Mouse (Mus musculus) intestine, embryonic 15.5 days (tissue): ENCODE measurements around the gene Stra6. TPM values are rescaled to one million over a fixed set of nuclear protein-coding genes. Genes with fewer than 3 reads are reported as not detected.

ENCODE experiments used
- ATAC-seq: fragments of 200-750 bp; cut with Nextera tagmentation; 2 replicates; pipeline ENCODE4 v1.8.0; 2017; ENCODE audit warnings: moderate TSS enrichment, moderate library complexity
- H3K27ac ChIP-seq: fragments of 300-500 bp; sonication (generic); 2 replicates; pipeline ENCODE4 v1.5.1; 2015; ENCODE audit warnings: mild to moderate bottlenecking, inconsistent platforms
- H3K27me3 ChIP-seq: fragments of 300-500 bp; sonication (generic); replicated peaks from 2 replicates; pipeline ENCODE4 v1.6.1; 2015; ENCODE audit warnings: inconsistent platforms
- H3K36me3 ChIP-seq: fragments of 300-500 bp; sonication (generic); 2 replicates; pipeline ENCODE4 v1.6.1; 2015; ENCODE audit warnings: inconsistent platforms
- H3K4me1 ChIP-seq: fragments of 300-500 bp; sonication (generic); replicated peaks from 2 replicates; pipeline ENCODE4 v1.6.1; 2015; ENCODE audit warnings: inconsistent platforms
- H3K4me2 ChIP-seq: fragments of 300-500 bp; sonication (generic); replicated peaks from 2 replicates; pipeline ENCODE4 v1.6.1; 2015; ENCODE audit warnings: mild to moderate bottlenecking, inconsistent platforms
- H3K4me3 ChIP-seq: fragments of 300-500 bp; sonication (generic); replicated peaks from 2 replicates; pipeline ENCODE4 v1.5.1; 2015; ENCODE audit warnings: inconsistent platforms
- H3K9ac ChIP-seq: fragments of 300-500 bp; sonication (generic); 2 replicates; pipeline ENCODE4 v1.6.1; 2015; ENCODE audit warnings: inconsistent platforms
- H3K9me3 ChIP-seq: fragments of 300-500 bp; sonication (generic); 2 replicates; pipeline ENCODE4 v1.6.1; 2016; ENCODE audit warnings: inconsistent platforms
- WGBS: fragments of 180-500 bp; shearing (Covaris S2); methylation state at CpG from one replicate; pipeline ENCODE4 v1.1.7; 2015; 5-methylcytosine and 5-hydroxymethylcytosine counted together
- polyA plus RNA-seq: library from polyadenylated mRNA; unstranded; fragments of >200 nt; fragmentation: Nextera tagmentation; extraction: Ambion mirVana; gene quantifications from 2 replicates; pipeline ENCODE4 v1.2.1, GENCODE M21; 2015

Gene Stra6
- polyA plus RNA-seq, 1 experiment from 2014 or later, result 4.6 TPM

DNA sequence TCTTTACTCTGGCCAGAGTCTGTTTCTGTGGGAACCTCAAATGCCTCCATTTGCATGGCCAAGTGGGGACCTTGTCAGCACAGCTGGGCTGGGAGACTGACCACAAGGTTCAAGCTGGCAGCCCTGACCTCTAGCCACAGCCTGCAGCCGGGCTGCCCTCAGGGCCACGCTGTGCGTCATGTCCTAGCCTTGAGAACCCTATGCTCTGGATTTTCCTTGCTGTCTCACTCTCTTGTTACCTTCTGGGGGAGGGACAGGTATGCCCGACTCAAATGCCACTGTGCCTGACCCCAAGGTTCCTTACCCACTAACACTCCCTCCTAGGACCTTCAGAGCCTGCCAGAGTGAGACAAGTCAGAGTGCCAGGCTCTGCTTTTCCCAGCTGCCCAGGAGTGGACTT is 26.6 kb upstream of the Stra6 start:
- no peak for ATAC-seq
- Histone ChIP-seq H3K27ac (no peak overlapping the region), H3K9ac (no peak overlapping the region), H3K4me3 (no peak overlapping the region), H3K4me2 (no peak overlapping the region), H3K36me3 (no peaks in the 10 kb centered on the region), H3K9me3 (no peaks in the 10 kb centered on the region), H3K27me3 (peaks cover 8% of the 10 kb centered on the region; the same call in 1 of the 2 replicates), H3K4me1 (no peaks in the 10 kb centered on the region)
- WGBS, result 74% methylated on average over 4 of the region's 4 CpGs

GRCm38 (mm10) chr9:58038500-58039168 is 25.0 kb upstream of the Stra6 start:
- 32% methylated on average over 19 of the region's 19 CpGs for WGBS
- H3K4me1 ChIP-seq, result 0 out of 2 replicates have a peak, but pooled peaks cover 4% of the 10 kb centered on the region
- ATAC-seq, result peak; percentile 83
- H3K9ac ChIP-seq, result no peak overlapping the region
- no peak overlapping the region for H3K4me2 ChIP-seq
- no peak overlapping the region for H3K4me3 ChIP-seq
- no peak overlapping the region for H3K27ac ChIP-seq
- no peaks in the 10 kb centered on the region for H3K9me3 ChIP-seq
- no peaks in the 10 kb centered on the region for H3K36me3 ChIP-seq
- peaks cover 8% of the 10 kb centered on the region; the same call in 1 of the 2 replicates for H3K27me3 ChIP-seq

GRCm38 (mm10) chr9:58040977-58041376 is 22.6 kb upstream of the Stra6 start:
- peaks cover 15% of the 10 kb centered on the region for H3K4me1 ChIP-seq
- H3K9me3 ChIP-seq, result no peaks in the 10 kb centered on the region
- ATAC-seq, result no peak
- H3K4me3 ChIP-seq, result no peak overlapping the region
- no peak overlapping the region for H3K27ac ChIP-seq
- H3K36me3 ChIP-seq, result no peaks in the 10 kb centered on the region
- peaks cover 8% of the 10 kb centered on the region; the same call in 1 of the 2 replicates for H3K27me3 ChIP-seq
- H3K9ac ChIP-seq, result no peak overlapping the region
- WGBS, result 52% methylated on average over 4 of the region's 4 CpGs
- no peak overlapping the region for H3K4me2 ChIP-seq

- Histone ChIP-seq H3K4me3 (no peak overlapping the region), H3K9me3 (no peaks in the 10 kb centered on the region), H3K27me3 (peaks cover 8% of the 10 kb centered on the region; the same call in 1 of the 2 replicates), H3K9ac (no peak overlapping the region), H3K4me1 (peaks cover 15% of the 10 kb centered on the region), H3K4me2 (no peak overlapping the region), H3K36me3 (no peaks in the 10 kb centered on the region), H3K27ac (no peak overlapping the region)
- 29% methylated on average over 10 of the region's 10 CpGs for WGBS
- no peak for ATAC-seq
These were observed 21.2 kb upstream of the Stra6 start for GRCm38 (mm10) chr9:58042391-58042790.

- peaks cover 15% of the 10 kb centered on the region for H3K4me1 ChIP-seq
- ATAC-seq, result no peak
These were observed 20.0 kb upstream of the Stra6 start for GRCm38 (mm10) chr9:58043496-58044017.

DNA sequence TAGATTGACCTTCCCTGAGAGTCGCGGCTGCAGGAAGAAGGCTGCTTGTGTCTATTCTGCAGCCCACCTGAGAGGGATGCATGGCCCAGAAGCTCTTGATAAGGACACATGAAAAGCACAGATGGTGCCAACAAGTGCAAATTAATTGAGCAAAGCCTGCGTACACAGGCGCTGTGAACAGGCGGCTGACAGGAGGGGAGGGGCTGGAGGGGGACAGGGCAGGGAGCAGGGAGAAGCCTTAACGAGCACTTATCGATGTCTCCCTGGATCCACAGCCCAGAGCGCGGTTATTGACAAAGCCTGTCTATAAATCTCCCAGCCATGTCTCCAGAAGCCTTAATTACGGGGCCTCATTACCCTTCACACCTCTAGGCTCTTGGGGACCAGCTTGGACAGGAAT is 18.8 kb upstream of the Stra6 start:
- Histone ChIP-seq H3K9ac (no peak overlapping the region), H3K9me3 (no peaks in the 10 kb centered on the region), H3K27ac (no peak overlapping the region), H3K4me1 (peaks cover 15% of the 10 kb centered on the region), H3K4me2 (no peak overlapping the region), H3K36me3 (no peaks in the 10 kb centered on the region), H3K4me3 (no peak overlapping the region), H3K27me3 (0 out of 2 replicates have a peak, but pooled peaks cover 5% of the 10 kb centered on the region)
- 17% methylated on average over 10 of the region's 10 CpGs for WGBS
- no peak for ATAC-seq

More at GRCm38 (mm10) chr9:58043496-58044017, 20.0 kb upstream of the Stra6 start:
- H3K27ac ChIP-seq, result no peak overlapping the region
- WGBS, result 86% methylated on average over 10 of the region's 10 CpGs
- no peak overlapping the region for H3K4me3 ChIP-seq
- H3K36me3 ChIP-seq, result no peaks in the 10 kb centered on the region
- no peak overlapping the region for H3K9ac ChIP-seq
- no peaks in the 10 kb centered on the region for H3K27me3 ChIP-seq
- H3K4me2 ChIP-seq, result no peak overlapping the region
- no peaks in the 10 kb centered on the region for H3K9me3 ChIP-seq

- Histone ChIP-seq H3K36me3 (no peaks in the 10 kb centered on the region), H3K9me3 (no peaks in the 10 kb centered on the region), H3K4me1 (peaks cover 15% of the 10 kb centered on the region), H3K27me3 (0 out of 2 replicates have a peak, but pooled peaks cover 5% of the 10 kb centered on the region), H3K9ac (no peak overlapping the region), H3K27ac (no peak overlapping the region), H3K4me3 (no peak overlapping the region), H3K4me2 (no peak overlapping the region)
- ATAC-seq, result no peak
- 39% methylated on average over 4 of the region's 4 CpGs for WGBS
These were observed 17.9 kb upstream of the Stra6 start for GRCm38 (mm10) chr9:58045646-58046045.

DNA sequence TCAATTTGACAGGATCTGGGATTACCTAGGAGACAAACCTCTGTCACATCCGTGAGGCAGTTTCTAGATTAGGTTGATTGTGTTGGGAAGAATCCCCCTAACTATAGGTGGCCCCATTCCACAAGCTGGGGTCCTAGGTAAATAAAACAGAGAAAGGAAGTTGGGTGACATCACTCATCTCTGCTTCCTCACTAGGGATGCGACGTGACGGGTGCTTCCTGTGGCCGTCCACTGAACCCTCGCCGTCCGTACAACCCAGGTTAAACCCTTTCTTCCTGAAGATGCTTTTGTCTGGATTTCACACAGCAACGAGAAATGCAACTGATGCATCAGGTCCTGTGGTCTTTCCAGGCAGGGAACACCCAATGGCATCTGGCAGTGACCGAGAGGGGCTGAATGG is 16.5 kb upstream of the Stra6 start:
- no peak overlapping the region for H3K27ac ChIP-seq
- no peak overlapping the region for H3K4me3 ChIP-seq
- WGBS, result 63% methylated on average over 10 of the region's 10 CpGs
- H3K4me1 ChIP-seq, result peaks cover 15% of the 10 kb centered on the region
- ATAC-seq, result no peak
- no peak overlapping the region for H3K9ac ChIP-seq
- H3K4me2 ChIP-seq, result no peak overlapping the region
- no peaks in the 10 kb centered on the region for H3K9me3 ChIP-seq
- 0 out of 2 replicates have a peak, but pooled peaks cover 5% of the 10 kb centered on the region for H3K27me3 ChIP-seq
- no peaks in the 10 kb centered on the region for H3K36me3 ChIP-seq

GRCm38 (mm10) chr9:58048621-58049020 is 15.0 kb upstream of the Stra6 start:
- ATAC-seq, result no peak
- Histone ChIP-seq H3K9ac (no peak overlapping the region), H3K4me2 (no peak overlapping the region), H3K36me3 (no peaks in the 10 kb centered on the region), H3K4me1 (peaks cover 11% of the 10 kb centered on the region), H3K27ac (no peak overlapping the region), H3K4me3 (no peak overlapping the region), H3K27me3 (0 out of 2 replicates have a peak, but pooled peaks cover 5% of the 10 kb centered on the region), H3K9me3 (no peaks in the 10 kb centered on the region)
- WGBS, result 23% methylated on average over 6 of the region's 6 CpGs

- Histone ChIP-seq H3K27ac (no peak overlapping the region), H3K27me3 (0 out of 2 replicates have a peak, but pooled peaks cover 5% of the 10 kb centered on the region), H3K9ac (no peak overlapping the region), H3K4me2 (no peak overlapping the region), H3K9me3 (no peaks in the 10 kb centered on the region), H3K36me3 (no peaks in the 10 kb centered on the region), H3K4me3 (no peak overlapping the region), H3K4me1 (peaks cover 11% of the 10 kb centered on the region)
- ATAC-seq, result no peak
- WGBS, result 58% methylated on average over 6 of the region's 6 CpGs
These were observed 14.4 kb upstream of the Stra6 start for GRCm38 (mm10) chr9:58049186-58049585.

DNA sequence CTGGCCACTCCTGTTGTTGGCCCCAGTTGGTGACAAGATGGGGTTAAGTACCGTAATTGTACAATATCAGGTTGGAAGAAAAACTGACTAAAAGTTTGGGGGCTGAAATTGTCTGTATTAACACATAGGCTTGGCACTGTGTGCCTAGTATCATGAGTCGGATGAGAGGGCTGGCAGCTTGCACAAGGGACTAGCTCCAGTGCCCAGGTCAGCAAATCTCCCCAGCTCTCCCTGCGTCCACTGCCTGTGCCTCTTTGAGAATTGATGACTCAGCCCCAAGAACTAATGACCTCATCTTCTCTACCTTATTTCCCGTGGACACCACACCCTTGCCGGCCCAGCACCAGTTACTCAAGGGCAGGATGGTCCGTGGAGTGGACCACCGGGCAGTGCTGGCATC is 13.7 kb upstream of the Stra6 start:
- H3K9ac ChIP-seq, result no peak overlapping the region
- peaks cover 9% of the 10 kb centered on the region for H3K4me1 ChIP-seq
- 0 out of 2 replicates have a peak, but pooled peaks cover 5% of the 10 kb centered on the region for H3K27me3 ChIP-seq
- no peak overlapping the region for H3K4me3 ChIP-seq
- no peak overlapping the region for H3K27ac ChIP-seq
- H3K36me3 ChIP-seq, result no peaks in the 10 kb centered on the region
- 63% methylated on average over 7 of the region's 7 CpGs for WGBS
- no peaks in the 10 kb centered on the region for H3K9me3 ChIP-seq
- no peak for ATAC-seq
- no peak overlapping the region for H3K4me2 ChIP-seq

- Histone ChIP-seq H3K4me1 (no peaks in the 10 kb centered on the region), H3K27ac (no peak overlapping the region), H3K4me2 (no peak overlapping the region), H3K9me3 (no peaks in the 10 kb centered on the region), H3K9ac (no peak overlapping the region), H3K4me3 (no peak overlapping the region), H3K36me3 (no peaks in the 10 kb centered on the region), H3K27me3 (0 out of 2 replicates have a peak, but pooled peaks cover 5% of the 10 kb centered on the region)
- ATAC-seq, result no peak
- 27% methylated on average over 5 of the region's 5 CpGs for WGBS
These were observed 11.7 kb upstream of the Stra6 start for GRCm38 (mm10) chr9:58051937-58052336.

- Histone ChIP-seq H3K36me3 (no peaks in the 10 kb centered on the region), H3K27ac (no peak overlapping the region), H3K4me1 (no peaks in the 10 kb centered on the region), H3K4me2 (no peak overlapping the region), H3K9me3 (no peaks in the 10 kb centered on the region), H3K27me3 (0 out of 2 replicates have a peak, but pooled peaks cover 5% of the 10 kb centered on the region), H3K4me3 (no peak overlapping the region), H3K9ac (no peak overlapping the region)
- ATAC-seq, result no peak
- WGBS, result 20% methylated on average over 3 of the region's 3 CpGs
These were observed 10.5 kb upstream of the Stra6 start for GRCm38 (mm10) chr9:58053102-58053501.
